Mouse (Mus musculus) liver, adult 2 months (tissue): ENCODE measurements around the gene Naaa. TPM values are rescaled to one million over a fixed set of nuclear protein-coding genes. Genes with fewer than 3 reads are reported as not detected.

Source experiments
- DNase-seq: peaks from one replicate; pipeline ENCODE4 v3.0.0-alpha.2; 2011; ENCODE audit warnings: low read depth, low spot score; ENCODE audit errors: extremely low read depth
- H3K27ac ChIP-seq: fragments of 200-500 bp; replicated peaks from 2 replicates; pipeline ENCODE4 v1.5.1; 2012; ENCODE audit warnings: low read depth, mild to moderate bottlenecking, control low read depth, inconsistent platforms, low read length; ENCODE audit not compliant: insufficient read depth
- H3K27me3 ChIP-seq: fragments of 200-500 bp; 2 replicates; pipeline ENCODE4 v1.6.1; 2012; ENCODE audit warnings: mild to moderate bottlenecking, moderate library complexity, low read length, inconsistent platforms; ENCODE audit not compliant: control insufficient read depth, insufficient read depth
- H3K36me3 ChIP-seq: fragments of 200-500 bp; 2 replicates; pipeline ENCODE4 v1.6.1; 2012; ENCODE audit warnings: low read length, inconsistent platforms; ENCODE audit not compliant: control insufficient read depth, insufficient read depth
- H3K4me1 ChIP-seq: fragments of 200-500 bp; 2 replicates; pipeline ENCODE4 v1.6.1; 2011; ENCODE audit warnings: low read length; ENCODE audit not compliant: control insufficient read depth, insufficient read depth
- H3K4me3 ChIP-seq: fragments of 200-500 bp; 2 replicates; pipeline ENCODE4 v1.5.1; 2011; ENCODE audit warnings: low read depth, mild to moderate bottlenecking, control low read depth, low read length, moderate library complexity; ENCODE audit not compliant: insufficient read depth
- H3K79me2 ChIP-seq: fragments of 200-500 bp; 2 replicates; pipeline ENCODE4 v1.6.1; 2012; ENCODE audit warnings: inconsistent platforms, mild to moderate bottlenecking, low read length, moderate library complexity; ENCODE audit not compliant: control insufficient read depth, insufficient read depth
- H3K9ac ChIP-seq: fragments of 200-500 bp; 2 replicates; pipeline ENCODE4 v1.6.1; 2012; ENCODE audit warnings: low read depth, mild to moderate bottlenecking, control low read depth, inconsistent platforms, low read length
- CTCF ChIP-seq: fragments of 200-500 bp; IDR thresholded peaks from 2 replicates; pipeline ENCODE4 v1.5.1; 2011; ENCODE audit warnings: low read depth, low read length, control low read depth
- POLR2A ChIP-seq: fragments of 200-500 bp; IDR thresholded peaks from 2 replicates; pipeline ENCODE4 v1.6.1; 2011; ENCODE audit warnings: low read length, control low read depth; ENCODE audit not compliant: insufficient read depth; ENCODE audit errors: extremely low read depth
- WGBS: fragments of 180-500 bp; shearing (Covaris S2); methylation state at CpG from one replicate; pipeline ENCODE4 v1.1.7; 2018; 5-methylcytosine and 5-hydroxymethylcytosine counted together
- polyA plus RNA-seq: library from polyadenylated mRNA; depleted of rRNA; stranded (reverse); fragments of >200 nt; gene quantifications from 2 replicates; pipeline ENCODE4 v1.2.3, GENCODE M21; 2012
- total RNA-seq: library from RNA; depleted of rRNA; stranded (reverse); fragments of >200 nt; gene quantifications from 2 replicates; pipeline ENCODE4 v1.2.3, GENCODE M21; 2014

Gene Naaa
- total and polyA plus RNA-seq, 2 experiments: 4.4 to 5.2 TPM

GRCm38 (mm10) chr5:92282571-92282970 lies 4.6 kb upstream of the Naaa start:
- no peaks in the 10 kb centered on the region for H3K27me3 ChIP-seq
- no peak overlapping the region for H3K9ac ChIP-seq
- 60% methylated on average over 4 of the region's 4 CpGs for WGBS
- H3K27ac ChIP-seq: no peak overlapping the region
- DNase-seq: no peak
- H3K4me1 ChIP-seq: no peaks in the 10 kb centered on the region
- TF ChIP-seq CTCF (no peak), POLR2A (no peak)
- H3K36me3 ChIP-seq: peaks cover 12% of the 10 kb centered on the region
- H3K4me3 ChIP-seq: no peak overlapping the region
- no peaks in the 10 kb centered on the region for H3K79me2 ChIP-seq

GRCm38 (mm10) chr5:92278942-92279537 lies 1.1 kb upstream of the Naaa start:
- Histone ChIP-seq H3K27ac (no peak overlapping the region), H3K36me3 (no peaks in the 10 kb centered on the region), H3K9ac (no peak overlapping the region), H3K4me3 (no peak overlapping the region), H3K27me3 (no peaks in the 10 kb centered on the region), H3K4me1 (no peaks in the 10 kb centered on the region), H3K79me2 (no peaks in the 10 kb centered on the region)
- TF ChIP-seq CTCF: no peak
- TF ChIP-seq POLR2A: no peak
- WGBS: 79% methylated on average over 10 of the region's 10 CpGs
- DNase-seq: peak; percentile 41

- no peak overlapping the region for H3K4me3 ChIP-seq
- no peak overlapping the region for H3K9ac ChIP-seq
- no peak for DNase-seq
- H3K27ac ChIP-seq: no peak overlapping the region
- TF ChIP-seq POLR2A (no peak), CTCF (no peak)
- 88% methylated on average over 7 of the region's 7 CpGs for WGBS
- no peaks in the 10 kb centered on the region for H3K36me3 ChIP-seq
- no peaks in the 10 kb centered on the region for H3K4me1 ChIP-seq
- H3K27me3 ChIP-seq: no peaks in the 10 kb centered on the region
- H3K79me2 ChIP-seq: no peaks in the 10 kb centered on the region
Measured at GRCm38 (mm10) chr5:92270496-92270895, 7.5 kb downstream of the Naaa start.

- Histone ChIP-seq H3K36me3 (peaks cover 5% of the 10 kb centered on the region; the same call in 1 of the 2 replicates), H3K79me2 (no peaks in the 10 kb centered on the region), H3K27me3 (no peaks in the 10 kb centered on the region), H3K4me3 (no peak overlapping the region), H3K9ac (no peak overlapping the region), H3K4me1 (no peaks in the 10 kb centered on the region), H3K27ac (no peak overlapping the region)
- DNase-seq: no peak
- no peak for TF ChIP-seq POLR2A
- TF ChIP-seq CTCF: no peak
- WGBS: 87% methylated on average over 4 of the region's 4 CpGs
Measured at GRCm38 (mm10) chr5:92263761-92264359, 14.1 kb downstream of the Naaa start.

- H3K27me3 ChIP-seq: no peaks in the 10 kb centered on the region
- H3K4me3 ChIP-seq: no peak overlapping the region
- no peaks in the 10 kb centered on the region for H3K4me1 ChIP-seq
- H3K36me3 ChIP-seq: peaks cover 5% of the 10 kb centered on the region; the same call in 1 of the 2 replicates
- TF ChIP-seq POLR2A: no peak
- TF ChIP-seq CTCF: no peak
- no peak overlapping the region for H3K27ac ChIP-seq
- 88% methylated on average over 8 of the region's 8 CpGs for WGBS
- no peaks in the 10 kb centered on the region for H3K79me2 ChIP-seq
- DNase-seq: no peak
- no peak overlapping the region for H3K9ac ChIP-seq
Measured at GRCm38 (mm10) chr5:92262646-92263045, 15.3 kb downstream of the Naaa start.

- 66% methylated on average over 6 of the region's 6 CpGs for WGBS
- H3K79me2 ChIP-seq: no peaks in the 10 kb centered on the region
- H3K27me3 ChIP-seq: no peaks in the 10 kb centered on the region
- H3K36me3 ChIP-seq: no peaks in the 10 kb centered on the region
- TF ChIP-seq CTCF (no peak), POLR2A (no peak)
- no peak within 1 kb of the TSS for H3K4me3 ChIP-seq
- DNase-seq: no peak
- H3K4me1 ChIP-seq: no peaks in the 10 kb centered on the region
- no peak within 1 kb of the TSS for H3K9ac ChIP-seq
- H3K27ac ChIP-seq: no peak within 1 kb of the TSS
Measured at GRCm38 (mm10) chr5:92256218-92256617, 21.8 kb downstream of the Naaa start, which contains the start of gene Ppef2. Gene Ppef2 (minus strand): TSS chr5:92256278.
